Mouse (Mus musculus) spleen, postnatal 10 days (tissue): Measurements from ENCODE around the gene Ciapin1.

Experiments
- DNase-seq, 2 experiments: peaks; one replicate each; pipeline ENCODE4 v3.0.0; 2021 to 2022; ENCODE audit warnings: low spot score in 2 of 2

Gene Ciapin1

GRCm38 (mm10) chr8:94810153-94810552 is 28.0 kb downstream of the Ciapin1 start, which contains the start of gene Ccl17:
TSS of gene Ccl17 (plus strand) at chr8:94810453.
- no peak for DNase-seq

GRCm38 (mm10) chr8:94808372-94808771 is 29.8 kb downstream of the Ciapin1 start:
- no peak for DNase-seq

DNA sequence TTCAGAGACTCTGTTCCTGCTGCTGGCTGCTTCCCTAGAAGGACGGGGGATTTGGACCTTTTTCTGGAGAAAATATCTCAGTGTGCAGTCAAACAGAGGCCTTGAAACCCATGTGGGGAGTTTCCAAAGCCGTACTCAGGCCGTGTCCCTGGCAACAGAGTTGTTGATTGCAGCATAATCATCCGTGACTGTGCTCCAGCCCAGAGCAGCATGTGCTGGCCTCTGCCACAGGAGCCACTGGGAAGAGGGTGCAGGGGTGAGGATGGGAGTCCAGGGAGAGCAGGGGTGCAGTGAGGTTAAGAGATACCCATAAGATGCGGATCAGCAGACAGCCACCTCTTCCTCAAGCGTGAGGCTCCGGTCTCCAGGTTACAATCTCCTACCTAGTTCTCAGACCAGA is 30.7 kb downstream of the Ciapin1 start:
- DNase-seq = no peak

- no peak for DNase-seq
Observed at GRCm38 (mm10) chr8:94805811-94806210, 32.3 kb downstream of the Ciapin1 start.

- DNase-seq = peak in 1 of 2 experiments; percentile 19
Observed at GRCm38 (mm10) chr8:94804546-94805340, 33.4 kb downstream of the Ciapin1 start.

- no peak for DNase-seq
Observed at GRCm38 (mm10) chr8:94803551-94803950, 34.6 kb downstream of the Ciapin1 start.

- DNase-seq = no peak
Observed at GRCm38 (mm10) chr8:94802375-94802774, 35.8 kb downstream of the Ciapin1 start.

DNA sequence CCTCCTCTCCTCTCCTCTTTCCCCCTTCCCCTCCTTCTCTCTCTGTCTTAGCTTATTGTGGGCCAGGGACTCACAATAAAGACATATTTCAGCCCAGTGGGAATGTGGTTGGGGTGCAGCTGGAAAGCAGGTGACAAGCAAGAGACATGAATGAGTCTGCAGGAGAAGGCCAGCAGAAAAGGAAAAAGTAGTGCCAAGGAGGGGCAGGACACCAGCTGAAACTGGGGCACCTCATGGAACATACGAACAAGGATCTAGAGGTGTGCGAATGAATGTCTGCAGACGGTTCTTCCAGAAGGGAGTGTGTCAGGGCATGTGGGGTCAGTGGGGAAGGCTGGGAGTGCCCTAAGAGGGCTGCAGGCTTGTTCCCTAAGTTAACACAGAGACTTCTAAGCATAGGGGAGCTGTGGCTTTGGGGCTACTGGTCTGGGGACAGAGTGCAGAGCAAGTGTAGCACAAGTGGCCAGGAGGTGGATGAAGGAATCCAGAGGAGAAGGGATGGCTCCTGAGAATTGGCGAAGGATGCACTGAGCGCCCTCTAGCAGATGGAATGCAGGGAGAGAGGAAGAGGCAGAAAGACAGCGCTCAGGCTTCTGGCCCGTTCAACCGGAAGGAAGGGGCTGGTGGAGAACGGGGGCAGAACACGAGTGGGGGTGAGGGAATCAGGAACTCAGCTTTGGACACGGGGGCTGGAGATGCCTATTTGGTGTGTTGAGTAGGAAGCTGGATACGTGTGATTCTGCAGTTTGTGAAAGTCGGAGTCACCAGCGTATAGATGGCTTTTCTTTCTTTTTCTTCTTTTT is 36.7 kb downstream of the Ciapin1 start:
- no peak for DNase-seq

- DNase-seq = peak in 1 of 2 experiments; percentile 66
Observed at GRCm38 (mm10) chr8:94800278-94800968, 37.7 kb downstream of the Ciapin1 start.

DNA sequence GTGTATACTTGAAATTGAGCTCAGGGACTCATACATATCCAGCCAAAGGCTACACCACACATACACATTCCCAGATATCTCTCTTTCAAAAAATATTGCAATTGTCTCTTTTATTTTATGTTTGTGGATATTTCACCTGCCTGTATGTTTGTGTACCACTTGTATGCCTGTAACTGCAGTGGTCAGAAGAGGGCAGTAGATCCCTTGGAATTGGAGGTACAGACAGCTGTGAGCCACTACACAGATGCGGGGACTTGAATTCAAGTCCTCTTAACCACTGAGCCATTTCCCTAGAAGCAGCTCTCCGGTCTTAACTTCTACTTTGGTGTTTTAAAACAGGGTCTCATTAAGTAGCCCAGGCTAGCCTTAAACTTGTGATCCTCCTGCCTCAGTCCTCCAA is 43.4 kb downstream of the Ciapin1 start:
- DNase-seq = no peak

GRCm38 (mm10) chr8:94794368-94794767 is 43.8 kb downstream of the Ciapin1 start:
- DNase-seq = no peak

GRCm38 (mm10) chr8:94789256-94789955 is 48.8 kb downstream of the Ciapin1 start:
- no peak for DNase-seq

DNA sequence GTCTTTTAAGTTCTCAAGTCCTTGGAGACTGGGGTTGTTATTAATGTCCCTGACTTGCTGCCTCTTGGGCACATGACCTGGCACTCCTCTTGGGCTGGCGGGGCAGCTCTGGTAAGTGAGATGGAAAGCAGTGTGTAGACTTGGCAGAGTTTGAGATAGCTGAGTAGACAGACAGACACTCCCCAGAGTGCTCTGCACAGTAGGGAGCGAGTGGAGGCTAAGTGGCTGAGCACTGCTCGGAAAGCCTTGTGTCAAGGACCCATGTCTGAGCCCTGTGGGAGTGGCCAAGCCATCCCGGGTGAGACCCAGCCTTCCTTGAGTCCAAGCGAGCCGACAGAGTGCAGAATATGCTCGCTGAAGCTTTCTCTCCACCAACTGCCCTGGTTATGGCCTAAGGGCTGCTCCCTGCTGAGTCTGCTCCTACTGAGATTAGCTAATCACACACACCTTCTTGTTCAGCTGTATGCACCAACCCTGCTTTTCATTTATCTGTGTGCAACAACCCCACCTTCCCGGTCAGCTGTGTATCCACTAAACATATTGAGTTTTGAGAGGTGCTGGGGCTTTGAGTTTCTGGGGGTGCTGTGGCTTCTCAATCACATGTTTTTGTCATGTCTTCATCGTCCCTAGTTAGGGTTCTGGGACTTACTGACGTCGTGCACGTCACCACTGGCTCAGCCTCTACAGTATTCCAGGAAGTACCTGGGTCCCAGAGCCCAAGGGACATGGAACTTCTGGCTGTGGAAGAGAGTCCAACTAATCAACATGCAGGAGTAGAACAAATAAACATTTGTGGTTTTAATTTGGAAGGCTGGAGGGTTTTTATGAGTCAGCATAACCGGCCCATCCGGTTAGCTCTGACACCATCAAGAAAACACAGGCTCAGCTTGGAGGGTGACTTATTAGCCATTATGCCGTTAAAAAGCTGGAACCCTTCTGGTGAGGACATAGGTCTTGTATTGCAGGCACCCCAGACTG is 50.3 kb downstream of the Ciapin1 start:
- peak; percentile 84 for DNase-seq

GRCm38 (mm10) chr8:94785995-94786595 is 52.1 kb downstream of the Ciapin1 start:
- DNase-seq = no peak

DNA sequence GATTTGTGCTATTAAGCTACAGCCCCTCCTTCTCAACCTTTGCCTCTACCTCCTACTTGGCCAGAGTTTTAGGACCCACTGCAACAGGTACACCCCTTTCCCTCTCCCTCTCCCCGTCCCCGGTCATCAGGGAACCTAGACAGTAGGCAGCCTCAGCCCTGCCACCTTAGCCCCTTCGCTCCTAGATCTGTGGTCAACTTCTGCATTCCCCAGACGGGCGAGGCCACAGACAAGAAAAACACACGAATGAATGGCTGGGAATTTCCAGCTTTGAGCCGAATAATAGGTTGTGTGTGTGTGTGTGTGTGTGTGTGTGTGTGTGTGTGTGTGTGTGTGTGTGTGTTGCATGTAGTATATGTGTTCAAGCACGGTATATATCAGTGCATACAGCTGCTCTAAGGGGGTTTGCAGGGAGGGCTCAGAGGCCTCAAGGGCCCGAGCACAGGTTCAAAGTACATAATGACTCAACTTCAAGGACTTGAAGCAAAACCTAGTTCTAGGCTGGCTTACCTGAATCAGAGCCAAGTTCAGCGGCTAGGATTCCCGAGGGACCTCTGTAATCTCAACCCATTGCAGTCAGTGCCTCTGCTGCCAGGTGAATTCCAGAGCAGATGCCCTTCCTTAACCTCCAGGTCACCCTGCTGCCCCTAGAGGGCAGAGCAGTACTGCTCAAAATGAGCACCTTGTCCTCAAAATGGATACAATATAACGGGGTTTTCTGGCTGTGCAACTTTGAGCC is 52.7 kb downstream of the Ciapin1 start:
- DNase-seq = peak; percentile 74 to 87

- DNase-seq = no peak
Observed at GRCm38 (mm10) chr8:94783890-94784289, 54.3 kb downstream of the Ciapin1 start.

DNA sequence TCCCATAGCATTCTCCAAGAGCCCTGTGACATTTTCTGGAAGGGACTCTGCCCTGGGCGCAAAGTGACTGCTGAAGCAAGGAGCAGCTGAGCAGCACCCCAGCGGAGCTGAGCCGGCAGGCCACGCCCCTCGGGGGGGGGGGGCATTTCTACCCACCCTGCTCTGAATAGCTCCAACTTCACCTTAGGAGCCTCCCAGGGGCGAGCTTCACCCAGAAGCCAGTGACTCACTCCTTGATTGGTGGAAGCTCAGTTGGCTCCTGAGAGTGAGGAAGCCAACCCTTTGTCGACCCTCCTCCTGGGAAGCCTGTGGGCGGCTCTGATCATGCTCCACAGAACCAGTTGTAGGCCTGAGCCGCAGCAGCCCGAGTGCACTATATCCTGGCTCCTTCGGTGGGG is 56.3 kb downstream of the Ciapin1 start:
- DNase-seq = no peak

DNA sequence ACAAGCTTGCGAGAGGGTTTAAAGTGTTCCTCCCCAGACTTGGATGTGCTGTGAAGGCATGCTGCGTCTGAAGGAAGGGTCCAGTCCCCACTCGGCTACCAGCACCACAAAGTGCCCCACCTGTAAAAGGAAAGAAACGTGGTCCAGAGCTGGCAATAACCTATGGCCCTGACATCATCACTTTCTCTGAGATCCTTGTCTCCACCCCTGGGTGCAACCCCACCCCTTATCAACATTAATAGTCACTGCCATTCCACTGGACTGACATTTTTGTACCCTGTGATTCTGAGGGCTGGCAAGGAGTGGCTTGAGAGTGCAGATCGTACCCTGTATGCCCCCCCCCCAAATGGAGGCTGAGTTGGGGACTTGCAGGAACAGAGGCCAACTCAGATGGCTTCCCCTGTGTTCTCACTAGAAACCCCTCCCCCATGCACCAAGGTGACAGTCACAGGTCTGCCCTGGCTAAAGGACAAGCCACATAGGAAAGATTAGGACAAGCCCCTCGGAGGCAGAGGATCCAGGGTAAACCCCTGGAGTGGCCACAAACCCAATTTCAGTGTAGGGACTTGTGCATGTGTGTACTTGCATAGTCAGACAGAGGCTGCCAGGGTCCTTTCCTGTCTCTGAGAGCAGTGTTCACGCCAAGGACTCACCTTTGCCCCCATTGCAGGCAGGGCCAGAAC is 56.9 kb downstream of the Ciapin1 start:
- no peak for DNase-seq
